Mouse (Mus musculus): ENCODE results near the gene Vps72. TPM values are rescaled to one million over a fixed set of nuclear protein-coding genes. Genes with fewer than 3 reads are reported as not detected.
"Not testable (repeated sequence)": the region's sequence is repeated elsewhere in the genome, so short reads cannot be mapped to it uniquely, and the experiment has no call there.

Gene Vps72
- polyA plus RNA-seq, 1 experiment from 2014 or later = 170 TPM

GRCm38 (mm10) chr3:95133176-95133575 is 22.4 kb downstream of the Vps72 start:
- Histone ChIP-seq H3K36me3 (ENCODE audit: insufficient read depth) (peaks cover 25% of the 10 kb centered on the region), H3K4me3 (ENCODE audit: low read depth, low read length) (peak overlapping the region; percentile 61), H3K4me1 (ENCODE audit: insufficient read depth) (no peaks in the 10 kb centered on the region), H3K9ac (peak overlapping the region; percentile 74), H3K27me3 (ENCODE audit: insufficient read depth, low read length) (no peaks in the 10 kb centered on the region), H3K27ac (ENCODE audit: low read depth) (peak overlapping the region; percentile 75; the same call in 1 of the 2 replicates), H3K9me3 (ENCODE audit: low read depth, low read length) (no peaks in the 10 kb centered on the region), H3K4me2 (peak overlapping the region; percentile 71)
- DNase-seq = no peak
- WGBS = 52% methylated on average over 11 of the region's 11 CpGs
- TF ChIP-seq CTCF (IDR thresholded peaks at IDR 0.05; ENCODE audit: low read depth) = no peak
- 0 out of 2 replicates have a peak, but pooled peaks have one; percentile 9 for ATAC-seq (ENCODE audit: insufficient read depth)

GRCm38 (mm10) chr3:95133680-95134101 is 22.9 kb downstream of the Vps72 start, which contains the start of the genes Scnm1 and Lysmd1:
Gene Scnm1, minus strand, starts transcription at chr3:95134011.
Gene Lysmd1, plus strand, starts transcription at chr3:95134088.
- peak within 1 kb of the TSS; percentile 61 for H3K4me3 ChIP-seq (ENCODE audit: low read depth, low read length)
- H3K9me3 ChIP-seq (ENCODE audit: low read depth, low read length) = no peaks in the 10 kb centered on the region
- 0% methylated on average over 20 of the region's 20 CpGs for WGBS
- DNase-seq = peak; percentile 97
- H3K4me2 ChIP-seq = peak within 1 kb of the TSS; percentile 71
- peak; percentile 91 for ATAC-seq (ENCODE audit: insufficient read depth)
- peaks cover 21% of the 10 kb centered on the region for H3K36me3 ChIP-seq (ENCODE audit: insufficient read depth)
- H3K9ac ChIP-seq = peak within 1 kb of the TSS; percentile 74
- peak; percentile 18; the same call in 1 of the 2 replicates for TF ChIP-seq CTCF (IDR thresholded peaks at IDR 0.05; ENCODE audit: low read depth)
- no peaks in the 10 kb centered on the region for H3K4me1 ChIP-seq (ENCODE audit: insufficient read depth)
- H3K27me3 ChIP-seq (ENCODE audit: insufficient read depth, low read length) = no peaks in the 10 kb centered on the region
- peak within 1 kb of the TSS; percentile 75; the same call in 1 of the 2 replicates for H3K27ac ChIP-seq (ENCODE audit: low read depth)

- WGBS = no CpG with 5 or more reads among the region's 12 CpGs
- H3K9me3 ChIP-seq (ENCODE audit: low read depth, low read length); H3K9ac ChIP-seq; H3K27me3 ChIP-seq (ENCODE audit: insufficient read depth, low read length); H3K4me2 ChIP-seq; H3K27ac ChIP-seq (ENCODE audit: low read depth); H3K4me1 ChIP-seq (ENCODE audit: insufficient read depth); DNase-seq: not testable (repeated sequence)
- H3K36me3 ChIP-seq (ENCODE audit: insufficient read depth) = peaks cover 16% of the 10 kb centered on the region; the same call in 1 of the 2 replicates
- ATAC-seq (ENCODE audit: insufficient read depth) = peak; percentile 60
- peak overlapping the region; percentile 61 for H3K4me3 ChIP-seq (ENCODE audit: low read depth, low read length)
These were observed 23.3 kb downstream of the Vps72 start for GRCm38 (mm10) chr3:95134133-95134532.

- H3K4me3 ChIP-seq (ENCODE audit: low read depth, low read length) = peak overlapping the region; percentile 34
- H3K27ac ChIP-seq (ENCODE audit: low read depth) = no peak overlapping the region
- no peaks in the 10 kb centered on the region for H3K4me1 ChIP-seq (ENCODE audit: insufficient read depth)
- peak; percentile 25; the same call in 1 of the 2 replicates for ATAC-seq (ENCODE audit: insufficient read depth)
- peak overlapping the region; percentile 70 for H3K4me2 ChIP-seq
- WGBS = 8% methylated on average over 6 of the region's 6 CpGs
- H3K27me3 ChIP-seq (ENCODE audit: insufficient read depth, low read length) = no peaks in the 10 kb centered on the region
- DNase-seq = peak; percentile 67
- H3K9me3 ChIP-seq (ENCODE audit: low read depth, low read length) = no peaks in the 10 kb centered on the region
- TF ChIP-seq CTCF (IDR thresholded peaks at IDR 0.05; ENCODE audit: low read depth) = no peak
- H3K36me3 ChIP-seq (ENCODE audit: insufficient read depth) = peaks cover 12% of the 10 kb centered on the region; the same call in 1 of the 2 replicates
- H3K9ac ChIP-seq = peak overlapping the region; percentile 44
These were observed 24.2 kb downstream of the Vps72 start for GRCm38 (mm10) chr3:95135023-95135422.

GRCm38 (mm10) chr3:95135433-95136052 is 24.7 kb downstream of the Vps72 start:
- DNase-seq (no peak), ATAC-seq (ENCODE audit: insufficient read depth) (no peak)
- no peak for TF ChIP-seq CTCF (IDR thresholded peaks at IDR 0.05; ENCODE audit: low read depth)
- Histone ChIP-seq H3K27me3 (ENCODE audit: insufficient read depth, low read length) (no peaks in the 10 kb centered on the region), H3K9ac (0 out of 2 replicates have a peak overlapping the region, but pooled peaks have one; percentile 7), H3K4me2 (peak overlapping the region; percentile 70), H3K36me3 (ENCODE audit: insufficient read depth) (peaks cover 14% of the 10 kb centered on the region; the same call in 1 of the 2 replicates), H3K4me1 (ENCODE audit: insufficient read depth) (no peaks in the 10 kb centered on the region), H3K4me3 (ENCODE audit: low read depth, low read length) (peak overlapping the region; percentile 34), H3K27ac (ENCODE audit: low read depth) (no peak overlapping the region), H3K9me3 (ENCODE audit: low read depth, low read length) (no peaks in the 10 kb centered on the region)
- 74% methylated on average over 7 of the region's 7 CpGs for WGBS

- Histone ChIP-seq H3K4me2 (no peak overlapping the region), H3K9ac (no peak overlapping the region), H3K27me3 (ENCODE audit: insufficient read depth, low read length) (no peaks in the 10 kb centered on the region), H3K36me3 (ENCODE audit: insufficient read depth) (peaks cover 10% of the 10 kb centered on the region; the same call in 1 of the 2 replicates), H3K27ac (ENCODE audit: low read depth) (no peak overlapping the region), H3K9me3 (ENCODE audit: low read depth, low read length) (no peaks in the 10 kb centered on the region), H3K4me3 (ENCODE audit: low read depth, low read length) (no peak overlapping the region), H3K4me1 (ENCODE audit: insufficient read depth) (no peaks in the 10 kb centered on the region)
- ATAC-seq (ENCODE audit: insufficient read depth) = no peak
- 77% methylated on average over 3 of the region's 3 CpGs for WGBS
- no peak for TF ChIP-seq CTCF (IDR thresholded peaks at IDR 0.05; ENCODE audit: low read depth)
- DNase-seq = no peak
These were observed 25.5 kb downstream of the Vps72 start for GRCm38 (mm10) chr3:95136336-95136735.

GRCm38 (mm10) chr3:95139586-95140288 is 28.9 kb downstream of the Vps72 start:
- Histone ChIP-seq H3K4me1 (ENCODE audit: insufficient read depth) (no peaks in the 10 kb centered on the region), H3K36me3 (ENCODE audit: insufficient read depth) (peaks cover 10% of the 10 kb centered on the region; the same call in 1 of the 2 replicates), H3K27me3 (ENCODE audit: insufficient read depth, low read length) (no peaks in the 10 kb centered on the region), H3K9ac (no peak overlapping the region), H3K27ac (ENCODE audit: low read depth) (no peak overlapping the region), H3K9me3 (ENCODE audit: low read depth, low read length) (no peaks in the 10 kb centered on the region), H3K4me2 (no peak overlapping the region), H3K4me3 (ENCODE audit: low read depth, low read length) (no peak overlapping the region)
- TF ChIP-seq CTCF (IDR thresholded peaks at IDR 0.05; ENCODE audit: low read depth) = no peak
- 65% methylated on average over 25 of the region's 25 CpGs for WGBS
- DNase-seq (no peak), ATAC-seq (ENCODE audit: insufficient read depth) (no peak)

Measured in lung, embryonic 14.5 days (tissue).